Mouse (Mus musculus): Measurements from ENCODE around the gene Frmpd1. TPM values are rescaled to one million over a fixed set of nuclear protein-coding genes. Genes with fewer than 3 reads are reported as not detected.
A peak's percentile ranks its signal among the peaks of the same experiment; 100 is the strongest.

The Frmpd1 gene
- polyA plus RNA-seq, 1 experiment from 2014 or later, result 0.42 TPM

DNA sequence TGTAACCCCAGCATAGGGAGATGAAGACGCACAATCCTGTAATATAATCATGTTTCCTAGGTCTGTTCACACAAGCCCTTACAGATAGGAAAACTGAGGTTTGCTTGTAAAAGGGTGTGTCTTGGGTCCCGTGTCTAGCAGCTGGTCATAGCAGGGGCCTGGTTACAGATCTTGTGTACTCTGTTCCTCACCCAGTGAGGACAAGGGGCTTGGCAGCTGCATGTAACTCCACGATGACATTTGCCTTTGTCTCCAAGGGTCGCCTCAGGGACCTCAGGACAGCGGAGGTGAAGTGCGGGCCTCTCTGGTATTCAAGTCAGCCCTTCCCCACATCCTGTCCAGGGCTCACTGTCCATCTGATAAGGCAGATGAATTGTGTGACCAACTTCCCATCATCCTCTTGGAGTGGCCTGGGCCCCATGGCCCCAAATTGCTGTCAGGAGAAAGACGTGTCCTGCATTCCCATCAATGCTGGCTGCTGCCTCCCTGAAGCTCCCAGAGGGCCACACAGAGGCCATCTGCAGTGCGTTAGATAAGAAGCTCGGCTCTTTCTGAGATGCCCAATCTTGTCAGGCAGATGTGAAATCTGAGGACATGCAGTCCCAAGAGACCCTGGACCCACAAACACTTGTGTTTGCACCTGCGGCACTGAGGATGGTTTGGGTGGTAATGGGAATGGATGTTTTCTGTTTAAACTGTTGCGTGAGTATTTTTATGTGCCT is 27.8 kb downstream of the Frmpd1 start:
- H3K27ac ChIP-seq (ENCODE audit: low read length), result no peak overlapping the region
- H3K36me3 ChIP-seq (ENCODE audit: control insufficient read depth, insufficient read depth), result no peaks in the 10 kb centered on the region
- peaks cover 14% of the 10 kb centered on the region for H3K4me1 ChIP-seq (replicated peaks; ENCODE audit: control insufficient read depth, insufficient read depth, low read length)
- no peak overlapping the region for H3K4me3 ChIP-seq (replicated peaks; ENCODE audit: low read length)
- H3K9ac ChIP-seq (replicated peaks; ENCODE audit: low read depth, low read length), result no peak overlapping the region
- H3K4me2 ChIP-seq (ENCODE audit: low read length), result no peak overlapping the region
- H3K27me3 ChIP-seq (replicated peaks; ENCODE audit: control insufficient read depth, insufficient read depth, low read length), result no peaks in the 10 kb centered on the region
- ATAC-seq, result no peak
- no peaks in the 10 kb centered on the region for H3K9me3 ChIP-seq (ENCODE audit: control insufficient read depth, low read length)
- 86% methylated on average over 11 of the region's 11 CpGs for WGBS

DNA sequence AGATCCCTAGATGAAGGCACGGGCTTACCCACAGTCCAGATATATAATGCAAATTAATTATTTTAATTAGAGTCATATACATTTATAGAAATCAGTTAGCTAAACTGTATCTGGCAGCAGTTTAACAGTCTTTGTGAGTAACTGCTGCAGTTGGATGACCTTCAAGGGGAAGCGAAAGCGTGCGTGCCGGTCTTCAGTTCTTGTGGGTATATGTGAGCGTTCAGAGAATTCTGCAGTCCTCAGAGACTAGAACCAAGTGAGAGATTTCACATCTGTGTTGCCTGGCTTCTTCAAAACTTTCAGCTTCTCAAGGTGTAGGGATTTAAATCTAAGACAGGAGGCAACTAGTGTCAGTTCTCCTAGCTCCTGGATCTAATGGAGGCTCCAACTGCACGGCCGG is 35.3 kb downstream of the Frmpd1 start:
- ATAC-seq, result no peak
- H3K36me3 ChIP-seq (ENCODE audit: control insufficient read depth, insufficient read depth), result no peaks in the 10 kb centered on the region
- WGBS, result 85% methylated on average over 8 of the region's 8 CpGs
- no peaks in the 10 kb centered on the region for H3K4me1 ChIP-seq (replicated peaks; ENCODE audit: control insufficient read depth, insufficient read depth, low read length)
- no peak overlapping the region for H3K9ac ChIP-seq (replicated peaks; ENCODE audit: low read depth, low read length)
- no peak overlapping the region for H3K27ac ChIP-seq (ENCODE audit: low read length)
- H3K27me3 ChIP-seq (replicated peaks; ENCODE audit: control insufficient read depth, insufficient read depth, low read length), result 0 out of 2 replicates have a peak, but pooled peaks cover 2% of the 10 kb centered on the region
- no peaks in the 10 kb centered on the region for H3K9me3 ChIP-seq (ENCODE audit: control insufficient read depth, low read length)
- H3K4me2 ChIP-seq (ENCODE audit: low read length), result no peak overlapping the region
- H3K4me3 ChIP-seq (replicated peaks; ENCODE audit: low read length), result no peak overlapping the region

DNA sequence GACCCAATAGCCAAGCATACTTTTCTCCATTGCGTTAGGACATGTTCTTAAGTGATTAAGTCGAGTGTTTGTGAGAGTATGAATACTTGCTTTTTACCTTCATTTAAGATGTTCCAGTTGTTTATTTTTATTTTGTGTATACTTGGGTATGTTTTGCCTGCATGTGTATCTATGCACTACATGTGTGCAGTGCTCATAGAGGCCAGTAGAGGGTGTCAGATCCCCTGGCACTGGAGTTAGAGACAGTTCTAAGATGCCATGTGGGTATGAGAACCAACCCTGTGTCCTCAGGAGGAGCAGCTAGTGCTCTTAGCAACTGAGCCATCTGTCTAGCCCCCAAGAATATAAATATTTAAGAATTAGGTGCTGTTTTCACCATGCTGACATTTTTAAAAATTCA is 37.7 kb downstream of the Frmpd1 start:
- Histone ChIP-seq H3K4me1 (replicated peaks; ENCODE audit: control insufficient read depth, insufficient read depth, low read length) (no peaks in the 10 kb centered on the region), H3K27me3 (replicated peaks; ENCODE audit: control insufficient read depth, insufficient read depth, low read length) (0 out of 2 replicates have a peak, but pooled peaks cover 2% of the 10 kb centered on the region), H3K9me3 (ENCODE audit: control insufficient read depth, low read length) (no peaks in the 10 kb centered on the region), H3K4me3 (replicated peaks; ENCODE audit: low read length) (no peak overlapping the region), H3K36me3 (ENCODE audit: control insufficient read depth, insufficient read depth) (no peaks in the 10 kb centered on the region), H3K4me2 (ENCODE audit: low read length) (no peak overlapping the region), H3K9ac (replicated peaks; ENCODE audit: low read depth, low read length) (no peak overlapping the region), H3K27ac (ENCODE audit: low read length) (no peak overlapping the region)
- no peak for ATAC-seq
- 93% methylated on average over 2 of the region's 2 CpGs for WGBS

DNA sequence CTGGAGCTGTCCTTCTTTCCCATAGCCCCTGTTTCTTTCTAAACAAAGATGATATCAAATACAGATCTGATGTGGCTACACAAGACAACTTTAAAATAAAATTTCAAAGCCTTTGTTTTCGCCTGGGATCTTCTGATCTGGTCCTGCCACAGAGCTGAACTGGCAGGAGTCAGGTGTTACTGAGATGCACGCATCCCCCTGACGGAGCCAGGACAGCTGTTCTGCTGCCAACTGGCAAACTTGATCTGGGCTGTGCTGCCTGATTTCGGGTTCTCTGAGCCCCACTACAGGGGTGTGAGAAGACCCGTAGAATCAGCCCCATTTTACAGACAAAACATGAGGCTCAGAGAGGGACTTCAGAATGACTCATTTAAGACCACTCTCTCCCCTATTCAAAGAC is 45.6 kb downstream of the Frmpd1 start:
- 81% methylated on average over 5 of the region's 5 CpGs for WGBS
- Histone ChIP-seq H3K36me3 (ENCODE audit: control insufficient read depth, insufficient read depth) (no peaks in the 10 kb centered on the region), H3K27ac (ENCODE audit: low read length) (no peak overlapping the region), H3K4me3 (replicated peaks; ENCODE audit: low read length) (no peak overlapping the region), H3K4me1 (replicated peaks; ENCODE audit: control insufficient read depth, insufficient read depth, low read length) (no peaks in the 10 kb centered on the region), H3K4me2 (ENCODE audit: low read length) (no peak overlapping the region), H3K9ac (replicated peaks; ENCODE audit: low read depth, low read length) (no peak overlapping the region), H3K9me3 (ENCODE audit: control insufficient read depth, low read length) (no peaks in the 10 kb centered on the region), H3K27me3 (replicated peaks; ENCODE audit: control insufficient read depth, insufficient read depth, low read length) (no peaks in the 10 kb centered on the region)
- ATAC-seq, result no peak

DNA sequence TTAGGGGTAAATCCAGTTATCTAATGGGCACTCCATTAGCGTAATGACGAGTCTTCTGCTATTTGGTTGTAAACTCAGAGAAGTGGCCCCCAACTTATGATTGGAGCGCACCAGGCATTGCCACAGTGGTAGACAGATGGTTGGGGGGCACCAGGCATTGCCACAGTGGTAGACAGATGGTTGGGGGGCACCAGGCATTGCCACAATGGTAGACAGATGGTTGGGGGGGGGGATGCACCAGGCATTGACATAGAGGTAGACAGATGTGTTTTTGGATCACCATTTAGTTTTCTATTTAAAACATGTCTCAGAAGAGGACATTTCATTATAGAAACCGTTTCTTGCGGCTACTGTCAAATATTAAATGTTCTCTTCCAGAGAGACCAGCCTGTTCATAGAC is 53.6 kb downstream of the Frmpd1 start:
- H3K4me2 ChIP-seq (ENCODE audit: low read length), result no peak overlapping the region
- 72% methylated on average over 5 of the region's 5 CpGs for WGBS
- H3K27me3 ChIP-seq (replicated peaks; ENCODE audit: control insufficient read depth, insufficient read depth, low read length), result no peaks in the 10 kb centered on the region
- H3K4me3 ChIP-seq (replicated peaks; ENCODE audit: low read length), result no peak overlapping the region
- no peaks in the 10 kb centered on the region for H3K36me3 ChIP-seq (ENCODE audit: control insufficient read depth, insufficient read depth)
- H3K9ac ChIP-seq (replicated peaks; ENCODE audit: low read depth, low read length), result no peak overlapping the region
- no peak for ATAC-seq
- no peaks in the 10 kb centered on the region for H3K9me3 ChIP-seq (ENCODE audit: control insufficient read depth, low read length)
- H3K27ac ChIP-seq (ENCODE audit: low read length), result no peak overlapping the region
- H3K4me1 ChIP-seq (replicated peaks; ENCODE audit: control insufficient read depth, insufficient read depth, low read length), result no peaks in the 10 kb centered on the region; the same call in 1 of the 2 replicates

DNA sequence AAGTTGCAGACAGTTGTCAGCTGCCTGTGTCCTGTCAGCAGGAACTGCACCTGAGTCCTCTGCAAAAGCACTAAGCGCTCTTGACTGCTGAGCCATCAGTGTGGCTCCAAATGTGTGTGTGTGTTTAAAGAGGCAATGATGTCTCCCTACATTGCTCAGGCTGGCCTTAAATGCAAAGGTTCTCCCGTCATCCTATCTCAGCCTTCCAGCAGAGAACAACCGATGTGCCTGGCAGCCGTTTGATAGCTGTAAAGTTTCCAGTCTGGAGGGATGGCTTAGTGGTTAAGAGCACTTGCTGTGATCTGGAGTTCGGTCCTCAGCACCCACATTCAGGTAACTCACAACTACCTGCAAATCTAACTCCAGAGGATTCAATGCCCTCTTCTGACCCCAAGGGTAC is 56.7 kb downstream of the Frmpd1 start:
- no peaks in the 10 kb centered on the region for H3K27me3 ChIP-seq (replicated peaks; ENCODE audit: control insufficient read depth, insufficient read depth, low read length)
- no peaks in the 10 kb centered on the region for H3K9me3 ChIP-seq (ENCODE audit: control insufficient read depth, low read length)
- no peak for ATAC-seq
- no peak overlapping the region for H3K4me2 ChIP-seq (ENCODE audit: low read length)
- no peak overlapping the region for H3K27ac ChIP-seq (ENCODE audit: low read length)
- 89% methylated on average over 5 of the region's 5 CpGs for WGBS
- no peaks in the 10 kb centered on the region; the same call in 1 of the 2 replicates for H3K4me1 ChIP-seq (replicated peaks; ENCODE audit: control insufficient read depth, insufficient read depth, low read length)
- no peak overlapping the region for H3K9ac ChIP-seq (replicated peaks; ENCODE audit: low read depth, low read length)
- no peak overlapping the region for H3K4me3 ChIP-seq (replicated peaks; ENCODE audit: low read length)
- no peaks in the 10 kb centered on the region for H3K36me3 ChIP-seq (ENCODE audit: control insufficient read depth, insufficient read depth)

DNA sequence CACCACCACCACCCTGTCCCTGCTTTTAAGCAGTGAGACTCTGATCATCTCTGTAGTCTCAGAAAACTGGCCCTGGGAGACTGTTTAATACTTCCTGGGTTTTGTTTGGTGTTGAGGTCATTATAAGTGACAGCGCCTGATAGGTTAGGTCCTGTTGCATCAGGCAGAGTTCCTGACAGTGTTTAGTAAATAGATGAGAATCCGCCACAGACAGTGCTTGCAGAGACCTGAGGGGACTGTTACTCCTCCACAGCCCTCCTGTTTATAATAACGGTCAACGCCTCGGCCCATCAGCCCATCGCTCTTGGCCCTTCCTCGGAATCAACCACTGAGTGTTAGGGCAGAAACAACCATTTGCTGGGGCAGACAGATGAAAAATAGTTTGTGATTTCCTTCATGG is 57.5 kb downstream of the Frmpd1 start:
- Histone ChIP-seq H3K27me3 (replicated peaks; ENCODE audit: control insufficient read depth, insufficient read depth, low read length) (no peaks in the 10 kb centered on the region), H3K4me2 (ENCODE audit: low read length) (no peak overlapping the region), H3K27ac (ENCODE audit: low read length) (no peak overlapping the region), H3K36me3 (ENCODE audit: control insufficient read depth, insufficient read depth) (no peaks in the 10 kb centered on the region), H3K4me3 (replicated peaks; ENCODE audit: low read length) (no peak overlapping the region), H3K9me3 (ENCODE audit: control insufficient read depth, low read length) (no peaks in the 10 kb centered on the region), H3K9ac (replicated peaks; ENCODE audit: low read depth, low read length) (no peak overlapping the region), H3K4me1 (replicated peaks; ENCODE audit: control insufficient read depth, insufficient read depth, low read length) (no peaks in the 10 kb centered on the region; the same call in 1 of the 2 replicates)
- 87% methylated on average over 7 of the region's 7 CpGs for WGBS
- ATAC-seq, result no peak

DNA sequence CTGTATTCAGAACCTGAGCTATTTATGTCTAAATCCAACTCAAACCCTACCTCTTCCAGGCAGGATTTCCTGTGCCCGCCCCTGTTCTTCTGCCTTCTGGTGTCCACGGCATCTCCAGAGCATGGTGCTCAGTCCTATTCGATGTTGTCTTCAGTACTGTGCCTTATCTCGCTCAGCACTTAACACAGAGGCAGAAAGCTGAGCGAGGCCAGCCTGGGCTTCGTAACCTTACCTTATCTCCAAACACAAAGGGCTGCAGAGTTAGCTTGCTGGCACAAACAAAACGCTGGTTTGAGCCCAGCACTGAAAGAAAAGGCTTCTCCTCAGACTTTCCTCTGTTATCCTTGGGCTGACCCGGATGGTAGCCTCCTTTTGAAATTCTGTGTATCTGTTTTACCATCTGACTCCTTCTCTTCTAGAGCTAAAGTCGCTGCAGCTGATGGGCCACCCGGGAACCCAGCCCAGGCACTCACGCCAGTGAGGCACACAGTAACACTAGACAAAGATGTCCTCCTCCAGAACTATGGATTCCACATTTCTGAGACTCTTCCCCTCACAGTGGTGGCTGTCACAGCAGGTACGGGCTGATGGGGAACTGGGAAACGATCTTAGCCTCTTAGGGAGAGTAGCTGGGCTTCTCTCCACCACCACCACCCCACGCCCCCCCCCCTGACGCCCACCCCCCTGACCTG is 58.7 kb downstream of the Frmpd1 start:
- WGBS, result 64% methylated on average over 14 of the region's 15 CpGs
- no peaks in the 10 kb centered on the region for H3K27me3 ChIP-seq (replicated peaks; ENCODE audit: control insufficient read depth, insufficient read depth, low read length)

DNA sequence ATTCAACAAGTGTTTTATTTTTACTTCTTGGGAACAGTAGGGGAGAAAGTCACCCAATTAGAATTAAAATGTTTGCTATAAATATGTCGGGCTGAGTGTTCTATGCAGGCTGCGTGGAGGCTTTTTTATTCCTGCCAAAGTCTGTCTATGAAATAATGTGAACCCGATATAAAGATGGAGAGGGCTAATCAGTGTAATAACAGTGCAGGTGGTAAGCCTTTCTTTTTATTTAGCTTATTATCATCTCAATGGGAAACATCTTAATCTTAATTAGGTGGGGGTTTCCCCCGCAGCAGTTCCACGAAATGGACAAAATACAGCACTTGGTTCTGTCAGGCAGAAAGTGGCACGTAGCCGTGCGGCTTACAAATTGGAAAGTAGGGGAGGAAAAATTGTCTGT is 66.6 kb downstream of the Frmpd1 start:
- Histone ChIP-seq H3K36me3 (ENCODE audit: control insufficient read depth, insufficient read depth) (no peaks in the 10 kb centered on the region), H3K9me3 (ENCODE audit: control insufficient read depth, low read length) (no peaks in the 10 kb centered on the region), H3K27me3 (replicated peaks; ENCODE audit: control insufficient read depth, insufficient read depth, low read length) (peaks cover 15% of the 10 kb centered on the region), H3K27ac (ENCODE audit: low read length) (no peak overlapping the region), H3K4me1 (replicated peaks; ENCODE audit: control insufficient read depth, insufficient read depth, low read length) (peaks cover 32% of the 10 kb centered on the region), H3K9ac (replicated peaks; ENCODE audit: low read depth, low read length) (no peak overlapping the region), H3K4me2 (ENCODE audit: low read length) (0 out of 2 replicates have a peak overlapping the region, but pooled peaks have one; percentile 2), H3K4me3 (replicated peaks; ENCODE audit: low read length) (no peak overlapping the region)
- 6% methylated on average over 8 of the region's 8 CpGs for WGBS
- ATAC-seq, result peak; percentile 69; the same call in 1 of the 2 replicates

More for the DNA sequence above, 58.7 kb downstream of the Frmpd1 start:
- Histone ChIP-seq H3K27ac (ENCODE audit: low read length) (no peak overlapping the region), H3K9ac (replicated peaks; ENCODE audit: low read depth, low read length) (no peak overlapping the region), H3K9me3 (ENCODE audit: control insufficient read depth, low read length) (no peaks in the 10 kb centered on the region), H3K4me3 (replicated peaks; ENCODE audit: low read length) (no peak overlapping the region), H3K4me1 (replicated peaks; ENCODE audit: control insufficient read depth, insufficient read depth, low read length) (no peaks in the 10 kb centered on the region; the same call in 1 of the 2 replicates), H3K4me2 (ENCODE audit: low read length) (no peak overlapping the region), H3K36me3 (ENCODE audit: control insufficient read depth, insufficient read depth) (no peaks in the 10 kb centered on the region)
- no peak for ATAC-seq
